Comparison of ENCODE assay signal across 9 mouse cellular contexts in the genomic region with DNA sequence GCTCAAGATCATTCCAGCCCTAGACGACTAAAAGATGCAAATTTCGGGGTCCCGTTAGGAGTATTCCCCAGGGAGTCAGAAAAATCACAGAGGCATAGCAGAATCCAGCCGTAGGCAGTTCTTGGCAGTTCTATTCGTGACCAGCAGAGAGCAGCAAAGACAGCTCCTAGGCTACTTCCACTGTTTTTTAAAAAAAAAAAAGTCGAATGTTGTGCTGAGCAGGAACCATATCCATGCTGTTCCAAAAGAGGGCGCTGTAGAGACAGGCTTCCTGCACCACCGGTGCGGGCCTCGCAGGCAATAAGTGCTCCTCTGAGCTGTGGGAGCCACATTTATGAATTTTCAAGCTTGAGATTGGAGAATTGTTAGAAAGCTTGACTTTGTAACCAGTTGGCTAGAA. TPM values are rescaled to one million over a fixed set of nuclear protein-coding genes. Genes with fewer than 3 reads are reported as not detected.
A peak's percentile ranks its signal among the peaks of the same experiment; 100 is the strongest.
DNase-seq lines count a peak whose midpoint lies in the region; ATAC-seq and TF ChIP-seq lines count a peak whose summit lies in the region.
"Had no signal": no experiment of that assay in that cellular context is flagged by ENCODE, and none has a peak within 500 bp of the region (broad histone marks: within the 10 kb centered on the region; RNA-seq: fewer than 3 reads in every experiment).

No protein-coding gene starts in this region.

- DNase-seq in 3134 (ENCODE audit: extremely low read depth, insufficient read length, low spot score) = peak; percentile 36
- no peak for DNase-seq in G1E (ENCODE audit: low spot score)
- peak; percentile 85 to 86 for DNase-seq in cerebellum, adult 18-20 months
- peak; percentile 68 to 91 for DNase-seq in frontal cortex, postnatal 36 days (ENCODE audit: low spot score in 2 of 2)
- DNase-seq in kidney, postnatal 10 days = peak; percentile 87
- DNase-seq in lung, adult 18-20 months = peak; percentile 73 to 85
- DNase-seq in retina, embryonic 14.5 days (ENCODE audit: low spot score) = peak; percentile 93
- peak; percentile 62 to 63 for DNase-seq in thymus, postnatal 36 days

- H3K9me3 ChIP-seq in G1E (replicated peaks) = 0 out of 2 replicates have a peak, but pooled peaks cover 2% of the 10 kb centered on the region

- H3K36me3 ChIP-seq in G1E (replicated peaks) = no peaks in the 10 kb centered on the region
- H3K36me3 ChIP-seq: heart, embryonic 13.5 days had no signal

- peaks cover 16% of the 10 kb centered on the region for H3K27me3 ChIP-seq in G1E (ENCODE audit: insufficient read depth, low read length)

- H3K4me3 ChIP-seq in G1E (ENCODE audit: low read depth, low read length) = no peak overlapping the region
- H3K4me3 ChIP-seq: heart, embryonic 13.5 days had no signal

- ATAC-seq in G1E (ENCODE audit: extremely low read depth, insufficient number of reproducible peaks, low FRiP score, poor library complexity, severe bottlenecking) = no peak

- peak; percentile 15; the same call in 1 of the 2 replicates for TF ChIP-seq CTCF in G1E (IDR thresholded peaks at IDR 0.05; ENCODE audit: low read depth, low read length)

- H3K4me1 ChIP-seq in G1E (ENCODE audit: insufficient read depth, low read depth, low read length) = no peaks in the 10 kb centered on the region

RNA-seq across cellular contexts. Expression of a gene that starts 1.3 kb away (rescaled TPM):
- 48.6 and 48.9 TPM in 2 replicates for total RNA-seq in G1E (2014; fragmentation: Nextera tagmentation)
- 14.1 and 15.3 TPM in 2 replicates for total RNA-seq in G1E (2017)
- polyA plus RNA-seq in G1E (2012) = 87.9 and 89.8 TPM in 2 replicates

RNA-seq across cellular contexts. Expression of a gene that starts 16.1 kb away (rescaled TPM):
- total RNA-seq in G1E (2014; fragmentation: Nextera tagmentation) (not detected in 2 replicates), G1E (2017) (0.12 and 0.71 TPM in 2 replicates)
- polyA plus RNA-seq in G1E (2012) = not detected in 2 replicates

RNA-seq across cellular contexts. Expression of a gene that starts 50.8 kb away (rescaled TPM):
- not detected in 2 replicates for total RNA-seq in G1E (2014; fragmentation: Nextera tagmentation)
- not detected in 2 replicates for total RNA-seq in G1E (2017)
- not detected in 2 replicates for polyA plus RNA-seq in G1E (2012)
- polyA plus RNA-seq: heart, embryonic 13.5 days had no signal

RNA-seq across cellular contexts. Expression of a gene that starts 53.0 kb away (rescaled TPM):
- 4.5 and 4.7 TPM in 2 replicates for total RNA-seq in G1E (2014; fragmentation: Nextera tagmentation)
- total RNA-seq in G1E (2017) = 3.0 and 4.2 TPM in 2 replicates
- polyA plus RNA-seq in G1E (2012) = 0.03 and 0.07 TPM in 2 replicates
